Mouse (Mus musculus) heart, adult 11 months (tissue): ENCODE measurements at regions not wholly inside any gene's neighbourhood (a gene's known extent, or its start where the extent isn't known, plus 50 kb on each side); places are given as distances from the start of the nearest gene placed in this dataset.

Source experiments
- DNase-seq: peaks from one replicate; pipeline ENCODE4 v3.0.0; 2022

GRCm38 (mm10) chr11:6923917-6924316, 86.5 kb upstream of the Gm11983 start:
- peak; percentile 82 for DNase-seq

GRCm38 (mm10) chr11:6918546-6918945, 81.1 kb upstream of the Gm11983 start:
- peak; percentile 65 for DNase-seq

DNA sequence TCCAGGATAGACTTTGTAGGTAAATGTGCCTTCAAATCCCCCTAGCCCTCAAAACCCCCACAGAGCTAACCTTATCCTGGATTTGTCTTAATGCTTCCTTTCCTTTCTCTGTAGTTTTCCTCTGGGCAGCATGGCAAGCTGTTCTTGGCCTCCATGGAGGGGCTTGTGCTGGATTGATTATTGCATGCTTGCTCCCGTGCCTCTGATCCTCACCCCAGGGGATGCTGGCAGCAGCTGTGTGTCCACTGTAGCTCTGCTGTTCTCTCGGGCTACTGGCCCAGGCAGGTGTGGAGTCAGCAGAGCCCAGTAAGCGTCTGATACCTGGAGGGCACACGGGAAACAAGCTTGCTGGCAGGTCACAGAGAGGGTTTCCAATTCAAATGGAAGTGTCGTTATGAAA, 68.2 kb upstream of the Gm11983 start:
- DNase-seq = peak; percentile 42

DNA sequence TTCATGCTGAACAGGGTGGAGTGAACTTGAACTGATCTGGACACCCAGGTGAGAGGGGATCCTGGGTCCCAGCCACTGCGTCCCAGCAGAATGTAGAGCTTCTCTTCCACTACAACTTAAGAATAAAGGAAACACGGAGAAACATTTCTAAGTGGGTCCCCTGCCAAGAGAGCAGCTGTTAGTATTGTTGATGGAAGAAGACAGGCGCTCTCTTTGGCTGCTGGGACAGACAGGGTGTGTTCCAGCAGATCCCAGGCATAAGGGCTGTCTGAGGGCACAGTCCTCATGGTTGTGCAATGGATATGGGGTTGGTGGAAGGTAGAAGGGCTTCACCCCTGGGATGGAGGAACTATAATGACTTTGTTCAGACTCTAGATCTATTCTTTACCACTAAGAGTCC, 65.5 kb upstream of the Gm11983 start:
- DNase-seq = peak; percentile 82

GRCm38 (mm10) chr11:6902271-6902670, 64.8 kb upstream of the Gm11983 start:
- peak; percentile 19 for DNase-seq

DNA sequence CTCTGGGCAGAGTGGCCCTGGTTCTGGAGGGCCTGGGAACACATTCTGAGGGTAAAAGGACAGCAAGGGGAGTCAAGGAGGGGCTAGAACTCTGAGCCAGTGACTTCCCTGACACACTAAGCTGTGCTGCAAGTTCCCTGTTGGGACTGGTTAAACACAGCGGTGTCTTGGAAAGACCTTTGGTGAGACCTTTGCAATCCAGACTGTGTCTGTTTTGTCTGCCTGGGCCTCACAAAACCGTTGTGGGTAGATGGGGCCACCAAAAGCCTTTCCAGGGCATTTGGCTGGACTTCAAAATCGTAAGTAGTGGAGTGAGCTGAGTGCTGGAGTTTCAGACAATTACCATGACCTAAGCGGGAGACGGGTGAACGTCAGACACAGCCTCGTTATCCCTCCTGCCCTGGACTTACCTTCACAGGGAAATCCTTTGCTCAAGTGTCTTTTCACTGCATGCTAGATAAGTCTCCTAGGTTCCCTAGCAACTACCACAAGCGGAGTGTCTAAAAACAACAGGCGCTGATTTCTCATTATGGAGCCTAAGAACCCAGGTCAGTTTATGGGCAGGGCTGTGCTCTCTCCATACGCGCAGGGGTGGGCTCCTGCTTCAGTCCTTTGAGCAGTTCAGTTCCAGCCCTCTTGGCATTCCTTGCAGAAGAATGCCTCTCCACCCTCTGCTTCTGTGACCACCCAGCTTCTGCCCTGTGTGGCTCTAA, 63.5 kb upstream of the Gm11983 start:
- peak; percentile 60 for DNase-seq

DNA sequence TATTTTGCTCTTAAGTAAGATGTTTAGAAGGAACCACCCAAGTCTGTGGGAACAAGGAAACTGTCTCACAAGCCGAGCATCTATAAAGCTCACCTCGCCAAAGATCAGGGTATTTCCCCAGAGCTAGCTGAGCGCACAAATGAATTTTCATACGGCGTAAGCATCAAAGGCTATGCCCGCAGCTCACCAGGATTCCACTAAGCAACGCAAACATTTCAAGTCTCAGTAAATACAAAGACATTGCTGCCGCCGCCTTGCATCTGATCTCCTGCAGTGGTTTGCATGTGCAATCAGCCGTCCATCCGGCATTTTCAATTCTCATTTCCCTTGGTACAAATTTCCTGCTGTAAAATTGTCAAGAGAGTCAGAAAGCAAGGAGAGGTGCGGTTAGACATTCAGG, 62.9 kb upstream of the Gm11983 start:
- DNase-seq = peak; percentile 19

- peak; percentile 82 for DNase-seq
These were observed 62.0 kb upstream of the Gm11983 start for GRCm38 (mm10) chr11:6899271-6900005.

GRCm38 (mm10) chr11:6898357-6899097, 61.1 kb upstream of the Gm11983 start:
- peak; percentile 56 for DNase-seq

DNA sequence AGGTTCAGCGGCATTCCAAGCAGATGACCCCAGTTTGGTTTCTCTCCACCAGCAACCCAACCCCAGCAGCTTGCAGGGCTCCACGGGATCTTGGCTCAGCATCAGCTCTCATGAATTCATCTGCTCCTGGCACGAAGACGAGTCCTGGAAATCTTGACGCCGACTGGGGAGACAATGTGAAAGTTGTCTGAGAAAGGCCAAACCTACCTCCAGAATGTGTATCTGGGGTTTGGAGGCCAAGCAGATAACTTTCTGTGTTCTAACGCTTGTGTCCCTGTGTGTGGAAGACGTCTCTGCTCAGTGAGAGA, 58.3 kb upstream of the Gm11983 start:
- DNase-seq = peak; percentile 79

DNA sequence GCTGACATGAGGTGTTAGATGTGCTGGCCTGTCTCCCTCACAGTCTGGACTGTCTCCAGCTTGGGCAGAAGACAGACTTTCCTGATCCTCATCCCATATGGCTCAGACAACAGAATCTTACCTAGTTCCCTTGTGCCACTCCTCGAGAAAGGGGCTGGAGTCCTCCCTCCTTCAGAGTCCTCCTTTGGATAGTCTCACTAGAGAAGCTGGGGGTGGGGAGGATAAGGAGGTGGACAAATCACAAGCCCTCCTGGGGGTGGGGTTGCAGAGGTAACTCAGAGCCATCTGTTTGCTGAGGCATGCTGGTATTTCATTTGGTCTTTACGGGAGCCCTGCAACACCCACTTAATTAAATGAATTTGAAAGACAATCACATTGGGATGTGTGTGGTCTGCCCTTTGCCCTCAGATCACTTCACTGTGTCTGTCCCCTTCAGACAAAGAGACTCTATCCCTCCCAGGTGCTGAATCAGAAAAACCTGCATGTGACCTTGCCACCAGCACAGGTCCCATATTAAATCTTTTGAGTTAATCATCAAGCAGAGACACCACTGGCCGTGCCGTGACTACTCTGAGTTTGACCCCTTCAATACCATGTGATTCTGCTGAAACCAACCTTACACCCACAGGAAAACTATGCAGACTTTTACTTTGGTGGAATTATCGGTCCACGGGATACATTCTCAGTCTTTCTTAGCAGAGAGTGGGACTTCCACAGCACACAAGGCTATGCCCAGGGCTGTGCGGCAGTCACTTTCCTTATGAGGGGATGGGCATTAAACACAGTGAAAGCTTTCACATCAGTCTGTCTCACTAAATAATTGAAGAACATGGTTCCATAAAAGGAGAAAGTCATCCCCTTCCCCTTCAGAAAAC, 57.7 kb upstream of the Gm11983 start:
- peak; percentile 30 for DNase-seq

- DNase-seq = peak; percentile 81
These were observed 56.3 kb upstream of the Gm11983 start for GRCm38 (mm10) chr11:6893734-6894133.

- DNase-seq = peak; percentile 52
These were observed 55.6 kb upstream of the Gm11983 start for GRCm38 (mm10) chr11:6893063-6893462.

DNA sequence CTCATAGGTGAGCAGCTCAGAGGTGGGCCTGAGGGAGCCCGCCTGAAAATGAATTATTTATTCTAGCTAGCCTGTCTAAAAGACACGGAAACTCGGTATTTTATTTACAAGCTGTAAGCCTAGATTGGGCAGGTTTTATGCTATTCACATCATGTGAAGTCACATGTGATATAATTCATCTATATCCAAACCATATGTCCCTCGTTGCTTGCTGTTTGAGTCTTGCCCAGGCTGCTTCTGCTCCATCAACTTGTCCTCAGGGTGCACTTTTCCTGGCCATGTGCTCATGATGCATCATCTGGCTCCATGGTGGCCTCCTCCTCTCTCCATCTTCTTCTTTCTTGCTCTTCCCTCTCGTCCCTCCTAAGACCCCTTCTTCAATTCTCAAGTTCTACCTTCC, 53.0 kb upstream of the Gm11983 start:
- DNase-seq = no peak

GRCm38 (mm10) chr11:6889660-6890185, 52.3 kb upstream of the Gm11983 start:
- DNase-seq = no peak

- no peak for DNase-seq
These were observed 51.7 kb upstream of the Gm11983 start for GRCm38 (mm10) chr11:6889120-6889519.
